ENCODE assay signal across 10 mouse cellular contexts in the genomic region with DNA sequence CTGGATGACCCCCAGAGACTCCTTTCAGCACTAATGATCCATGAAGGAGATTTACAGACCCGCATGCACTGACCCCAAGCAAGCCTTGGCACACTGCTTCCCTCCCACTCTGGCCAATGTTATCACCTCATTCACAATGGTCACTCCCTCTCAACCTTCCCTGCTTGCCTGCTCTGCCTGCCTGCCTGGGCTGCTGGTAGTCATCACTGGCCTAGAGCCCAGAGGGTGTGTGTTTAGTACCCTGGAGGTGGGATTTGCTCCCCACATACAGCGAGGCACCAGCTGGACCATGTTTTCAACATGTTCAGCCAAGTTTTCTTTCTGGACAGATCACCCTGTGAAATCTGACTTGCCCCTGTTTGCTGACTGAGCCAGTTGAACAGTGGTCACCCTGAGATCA.
A peak's percentile ranks its signal among the peaks of the same experiment; 100 is the strongest.
DNase-seq lines count a peak whose midpoint lies in the region; ATAC-seq and TF ChIP-seq lines count a peak whose summit lies in the region.
"Had no signal": no experiment of that assay in that cellular context is flagged by ENCODE, and none has a peak within 500 bp of the region (broad histone marks: within the 10 kb centered on the region; RNA-seq: fewer than 3 reads in every experiment).

No protein-coding gene starts in this region.

- H3K4me1 ChIP-seq in midbrain, postnatal 0 days (ENCODE audit: insufficient read depth, low read length) = no peaks in the 10 kb centered on the region
- H3K4me1 ChIP-seq in midbrain, embryonic 10.5 days = peaks cover 6% of the 10 kb centered on the region
- no peaks in the 10 kb centered on the region for H3K4me1 ChIP-seq in midbrain, embryonic 13.5 days (replicated peaks)

- intact Hi-C loops in gastrocnemius, postnatal 36 days (cut with DNase I) = no loop called here
- intact Hi-C loops in left cerebral cortex, postnatal 14 days (cut with DNase I) = no loop called here

- no peak for ATAC-seq in midbrain, postnatal 0 days (ENCODE audit: low FRiP score)
- no peak for ATAC-seq in midbrain, embryonic 13.5 days
- ATAC-seq: intestine, postnatal 0 days had no signal

- no peak overlapping the region for H3K4me3 ChIP-seq in midbrain, postnatal 0 days (ENCODE audit: low read depth, low read length)
- H3K4me3 ChIP-seq in midbrain, embryonic 10.5 days = no peak overlapping the region
- H3K4me3 ChIP-seq in midbrain, embryonic 13.5 days (replicated peaks) = no peak overlapping the region

- H3K27ac ChIP-seq in midbrain, postnatal 0 days (ENCODE audit: low read depth, low read length) = no peak overlapping the region
- H3K27ac ChIP-seq in midbrain, embryonic 10.5 days (replicated peaks) = no peak overlapping the region
- H3K27ac ChIP-seq in midbrain, embryonic 13.5 days = no peak overlapping the region

- H3K9ac ChIP-seq in midbrain, postnatal 0 days (replicated peaks; ENCODE audit: low read length, poor library complexity, severe bottlenecking) = no peak overlapping the region
- no peak overlapping the region for H3K9ac ChIP-seq in midbrain, embryonic 13.5 days (replicated peaks)

- no peaks in the 10 kb centered on the region for H3K36me3 ChIP-seq in midbrain, postnatal 0 days (ENCODE audit: insufficient read depth, low read length)
- no peaks in the 10 kb centered on the region for H3K36me3 ChIP-seq in midbrain, embryonic 10.5 days
- H3K36me3 ChIP-seq in midbrain, embryonic 13.5 days = no peaks in the 10 kb centered on the region
- H3K36me3 ChIP-seq: G1E had no signal

- H3K9me3 ChIP-seq in midbrain, postnatal 0 days (ENCODE audit: low read length) = no peaks in the 10 kb centered on the region
- H3K9me3 ChIP-seq in midbrain, embryonic 10.5 days (replicated peaks) = no peaks in the 10 kb centered on the region
- H3K9me3 ChIP-seq in midbrain, embryonic 13.5 days = no peaks in the 10 kb centered on the region

- TF ChIP-seq CTCF in midbrain, postnatal 0 days (IDR thresholded peaks at IDR 0.05) = no peak

- DNase-seq in midbrain, postnatal 0 days (ENCODE audit: low spot score) = peak; percentile 73
- no peak for DNase-seq in midbrain, embryonic 10.5 days (ENCODE audit: low spot score)
- DNase-seq in gastrocnemius, postnatal 36 days = peak; percentile 40 to 59
- peak; percentile 19 for DNase-seq in kidney, postnatal 10 days
- peak; percentile 4 for DNase-seq in ovary, postnatal 36 days (ENCODE audit: low spot score)
- DNase-seq in left cerebral cortex, postnatal 14 days (ENCODE audit: low spot score in 2 of 2) = no peak
- DNase-seq in adrenal gland, adult 2 months = no peak

- no peaks in the 10 kb centered on the region for H3K27me3 ChIP-seq in midbrain, postnatal 0 days (ENCODE audit: insufficient read depth, low read length)
- no peaks in the 10 kb centered on the region for H3K27me3 ChIP-seq in midbrain, embryonic 10.5 days (ENCODE audit: low read depth, poor library complexity, severe bottlenecking)
- no peaks in the 10 kb centered on the region for H3K27me3 ChIP-seq in midbrain, embryonic 13.5 days

- H3K4me2 ChIP-seq in midbrain, postnatal 0 days (ENCODE audit: low read depth, low read length, poor library complexity, severe bottlenecking) = no peak overlapping the region
- no peak overlapping the region for H3K4me2 ChIP-seq in midbrain, embryonic 13.5 days (replicated peaks)

- WGBS in midbrain, postnatal 0 days = 25% methylated on average over 2 of the region's 2 CpGs
- WGBS in midbrain, embryonic 10.5 days = 40% methylated on average over 2 of the region's 2 CpGs
- WGBS in midbrain, embryonic 13.5 days = 32% methylated on average over 2 of the region's 2 CpGs

Comparison
In these comparisons a context has a peak if more than half of its experiments do, and no peak if none do; other contexts are left out.
1. DNase-seq: peak in midbrain, postnatal 0 days (single experiment), gastrocnemius, postnatal 36 days (2 of 2), kidney, postnatal 10 days (single experiment) and ovary, postnatal 36 days (single experiment); none in midbrain, embryonic 10.5 days (single experiment), left cerebral cortex, postnatal 14 days (0 of 2) and adrenal gland, adult 2 months (single experiment).